Mouse (Mus musculus) liver, postnatal 0 days (tissue): ENCODE measurements at regions not wholly inside any gene's neighbourhood (a gene's known extent, or its start where the extent isn't known, plus 50 kb on each side); places are given as distances from the start of the nearest gene placed in this dataset.

Experiments
- ATAC-seq: fragments of 200-750 bp; cut with Nextera tagmentation; 2 replicates; pipeline ENCODE4 v1.8.0; 2017; ENCODE audit warnings: mild to moderate bottlenecking, moderate library complexity
- DNase-seq: peaks from one replicate; pipeline ENCODE4 v3.0.0-alpha.2; 2016
- H3K27ac ChIP-seq: fragments of 300-500 bp; sonication (generic); 2 replicates; pipeline ENCODE4 v1.5.1; 2014; ENCODE audit warnings: antibody characterized with exemption, moderate library complexity, mild to moderate bottlenecking, low read depth
- H3K27me3 ChIP-seq: fragments of 300-500 bp; sonication (generic); 2 replicates; pipeline ENCODE4 v1.6.1; 2014; ENCODE audit warnings: low read length, control low read depth, mixed read lengths; ENCODE audit not compliant: insufficient read depth
- H3K36me3 ChIP-seq: fragments of 300-500 bp; sonication (generic); replicated peaks from 2 replicates; pipeline ENCODE4 v1.6.1; 2014; ENCODE audit warnings: mild to moderate bottlenecking, control low read depth, low read length, moderate library complexity, mixed read lengths; ENCODE audit not compliant: insufficient read depth
- H3K4me1 ChIP-seq: fragments of 300-500 bp; sonication (generic); 2 replicates; pipeline ENCODE4 v1.6.1; 2014; ENCODE audit warnings: antibody characterized with exemption, mild to moderate bottlenecking, control low read depth; ENCODE audit not compliant: insufficient read depth
- H3K4me2 ChIP-seq: fragments of 300-500 bp; sonication (generic); 2 replicates; pipeline ENCODE4 v1.6.1; 2014; ENCODE audit warnings: low read depth, mild to moderate bottlenecking, low read length, moderate library complexity, mixed read lengths
- H3K4me3 ChIP-seq: fragments of 300-500 bp; sonication (generic); 2 replicates; pipeline ENCODE4 v1.5.1; 2014; ENCODE audit warnings: low read depth, low read length
- H3K9ac ChIP-seq: fragments of 300-500 bp; sonication (generic); replicated peaks from 2 replicates; pipeline ENCODE4 v1.6.1; 2014; ENCODE audit warnings: mild to moderate bottlenecking, moderate library complexity
- H3K9me3 ChIP-seq: fragments of 300-500 bp; sonication (generic); 2 replicates; pipeline ENCODE4 v1.6.1; 2016; ENCODE audit warnings: mild to moderate bottlenecking, control low read depth, low read length, mixed read lengths
- CTCF ChIP-seq: sonication (generic); IDR thresholded peaks from 2 replicates; pipeline ENCODE4 v1.5.1; 2016; ENCODE audit warnings: antibody characterized with exemption, low read depth
- EP300 ChIP-seq: IDR thresholded peaks from 2 replicates; pipeline ENCODE4 v1.6.1; 2016; ENCODE audit warnings: antibody characterized with exemption, low read depth, mild to moderate bottlenecking
- WGBS: fragments of 180-500 bp; shearing (Covaris S2); extraction: QIAGEN DNeasy Blood & Tissue Kit; methylation state at CpG from one replicate; pipeline ENCODE4 v1.1.7; 2014; ENCODE audit not compliant: insufficient replicate concordance; 5-methylcytosine and 5-hydroxymethylcytosine counted together

DNA sequence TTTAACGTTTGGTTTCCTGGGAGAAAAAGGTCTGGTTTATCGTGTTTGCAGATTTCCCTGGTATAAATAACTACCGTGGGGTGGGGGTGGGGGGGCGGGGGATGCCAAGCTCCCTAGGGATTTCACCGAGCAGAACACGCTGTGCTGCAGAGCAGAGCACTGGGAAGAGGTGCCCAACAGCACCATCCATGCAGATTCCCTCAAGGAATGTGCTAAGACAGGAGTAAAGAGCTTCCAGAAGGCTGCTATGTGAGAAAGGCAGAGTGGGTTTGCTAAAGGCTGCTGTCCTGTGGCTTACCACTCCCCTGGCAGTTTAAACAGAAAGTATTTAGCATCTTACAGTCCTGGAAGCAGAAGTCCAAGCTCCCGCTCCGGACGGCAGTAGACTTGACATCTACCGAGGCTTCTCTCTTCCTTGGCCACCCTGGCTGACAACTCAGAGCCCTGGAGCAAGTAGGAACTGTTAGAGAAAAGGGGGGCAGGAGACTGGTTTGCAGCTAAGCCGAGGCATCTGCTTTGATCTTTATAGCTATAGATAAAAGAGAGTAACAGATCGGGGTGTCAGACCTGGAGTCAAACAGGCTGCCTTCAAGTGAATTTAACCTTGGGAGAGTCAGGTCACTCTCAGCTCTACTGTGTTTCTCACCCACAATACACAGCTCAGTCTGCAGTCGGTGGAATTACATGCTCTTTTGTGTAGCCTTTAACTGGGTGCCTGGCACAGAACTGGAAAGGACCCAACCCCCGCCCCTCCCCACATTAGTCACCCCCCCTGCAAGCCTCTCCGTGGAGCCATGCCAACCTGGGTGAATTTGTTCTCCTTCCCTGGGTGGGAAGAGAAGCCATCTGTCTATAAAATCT, 1132.8 kb upstream of the Gulo start:
- no peak overlapping the region for H3K9ac ChIP-seq
- no peaks in the 10 kb centered on the region for H3K36me3 ChIP-seq
- no peak for DNase-seq
- H3K9me3 ChIP-seq: no peaks in the 10 kb centered on the region
- no peak overlapping the region for H3K27ac ChIP-seq
- TF ChIP-seq CTCF (no peak), EP300 (no peak)
- H3K4me2 ChIP-seq: no peak overlapping the region
- H3K4me3 ChIP-seq: no peak overlapping the region
- H3K27me3 ChIP-seq: no peaks in the 10 kb centered on the region
- ATAC-seq: no peak
- H3K4me1 ChIP-seq: no peaks in the 10 kb centered on the region
- 29% methylated on average over 15 of the region's 15 CpGs for WGBS

GRCm38 (mm10) chr14:67141151-67141550, 1132.1 kb upstream of the Gulo start:
- Histone ChIP-seq H3K27me3 (no peaks in the 10 kb centered on the region), H3K4me3 (no peak overlapping the region), H3K36me3 (no peaks in the 10 kb centered on the region), H3K9me3 (no peaks in the 10 kb centered on the region), H3K9ac (no peak overlapping the region), H3K27ac (no peak overlapping the region), H3K4me1 (no peaks in the 10 kb centered on the region), H3K4me2 (no peak overlapping the region)
- no peak for DNase-seq
- no peak for ATAC-seq
- 70% methylated on average over 7 of the region's 7 CpGs for WGBS
- TF ChIP-seq CTCF (no peak), EP300 (no peak)

GRCm38 (mm10) chr14:67139674-67140073, 1130.7 kb upstream of the Gulo start:
- DNase-seq (no peak), ATAC-seq (no peak)
- no peak overlapping the region for H3K27ac ChIP-seq
- H3K9me3 ChIP-seq: no peaks in the 10 kb centered on the region
- H3K4me2 ChIP-seq: no peak overlapping the region
- H3K27me3 ChIP-seq: no peaks in the 10 kb centered on the region
- H3K4me1 ChIP-seq: no peaks in the 10 kb centered on the region
- no peak overlapping the region for H3K9ac ChIP-seq
- no peak for TF ChIP-seq EP300
- no peak overlapping the region for H3K4me3 ChIP-seq
- H3K36me3 ChIP-seq: no peaks in the 10 kb centered on the region

- WGBS: 69% methylated on average over 5 of the region's 5 CpGs
- TF ChIP-seq EP300: no peak
- no peak for TF ChIP-seq CTCF
- ATAC-seq (no peak), DNase-seq (no peak)
- no peak overlapping the region for H3K4me3 ChIP-seq
- no peaks in the 10 kb centered on the region for H3K9me3 ChIP-seq
- no peak overlapping the region for H3K4me2 ChIP-seq
- no peaks in the 10 kb centered on the region for H3K4me1 ChIP-seq
- no peak overlapping the region for H3K9ac ChIP-seq
- no peaks in the 10 kb centered on the region for H3K36me3 ChIP-seq
- H3K27me3 ChIP-seq: no peaks in the 10 kb centered on the region
- H3K27ac ChIP-seq: no peak overlapping the region
These were observed 1130.1 kb upstream of the Gulo start for GRCm38 (mm10) chr14:67139152-67139551.

GRCm38 (mm10) chr14:67136141-67136498, 1127.1 kb upstream of the Gulo start:
- Histone ChIP-seq H3K27ac (no peak overlapping the region), H3K4me1 (no peaks in the 10 kb centered on the region), H3K9me3 (no peaks in the 10 kb centered on the region), H3K9ac (no peak overlapping the region), H3K36me3 (no peaks in the 10 kb centered on the region), H3K4me2 (no peak overlapping the region), H3K27me3 (no peaks in the 10 kb centered on the region), H3K4me3 (no peak overlapping the region)
- WGBS: 15% methylated on average over 2 of the region's 2 CpGs
- no peak for ATAC-seq
- no peak for TF ChIP-seq EP300
- TF ChIP-seq CTCF: no peak
- no peak for DNase-seq

- ATAC-seq (no peak), DNase-seq (peak; percentile 16)
- Histone ChIP-seq H3K27me3 (no peaks in the 10 kb centered on the region), H3K9me3 (no peaks in the 10 kb centered on the region), H3K4me2 (peak overlapping the region; percentile 13; the same call in 1 of the 2 replicates), H3K9ac (no peak overlapping the region), H3K36me3 (no peaks in the 10 kb centered on the region), H3K4me3 (no peak overlapping the region), H3K27ac (no peak overlapping the region), H3K4me1 (no peaks in the 10 kb centered on the region)
- 31% methylated on average over 18 of the region's 18 CpGs for WGBS
- no peak for TF ChIP-seq CTCF
- TF ChIP-seq EP300: no peak
These were observed 1126.5 kb upstream of the Gulo start for GRCm38 (mm10) chr14:67135221-67136140.
